Mouse (Mus musculus) left cerebral cortex, postnatal 25 days (tissue): ENCODE data around the gene Sycp1. TPM values are rescaled to one million over a fixed set of nuclear protein-coding genes. Genes with fewer than 3 reads are reported as not detected.

Experiments used
- DNase-seq, 2 experiments: peaks; one replicate each; pipeline ENCODE4 v3.0.0; 2022; ENCODE audit warnings: low spot score in 2 of 2, mixed read lengths in 1 of 2
- intact Hi-C: fragments of 180-260 bp; cut with DNase I; formaldehyde crosslinking; loops from one replicate; pipeline ENCODE4 v1.15.1; 2025
- total RNA-seq, 2 experiments: library from RNA; stranded (reverse); gene quantifications; 2 replicates each; pipeline ENCODE4 v1.2.3; 2021

Sycp1 gene
- total RNA-seq, 2 experiments from 2014 or later, result not detected

GRCm38 (mm10) chr3:102773018-102773417, 162.9 kb downstream of the Sycp1 start:
- intact Hi-C loops, result no loop called here
- no peak for DNase-seq

Other genes with a start within 250 kb of the Sycp1 start
- 100 to 1,000 TPM in 1 of 2 experiments, 10 to 100 TPM in 1; 89.2 to 105 TPM for gene Tspan2, start 201.6 kb downstream of the Sycp1 start, total RNA-seq
- not detected for gene Tshb, start 153.4 kb downstream of the Sycp1 start, total RNA-seq
- not detected for gene Nr1h5, start 28.0 kb upstream of the Sycp1 start, total RNA-seq
- 10 to 100 TPM; 73.7 to 74.8 TPM for gene Sike1, start 59.6 kb upstream of the Sycp1 start, total RNA-seq
- gene Csde1, start 84.3 kb upstream of the Sycp1 start, total RNA-seq, result 100 to 1,000 TPM; 235 to 238 TPM
- gene Nras, start 122.2 kb upstream of the Sycp1 start, total RNA-seq, result 10 to 100 TPM; 83.6 to 83.8 TPM
- not detected for gene Ampd1, start 137.9 kb upstream of the Sycp1 start, total RNA-seq
- gene Dennd2c, start 166.5 kb upstream of the Sycp1 start, total RNA-seq, result under 1 TPM; 0.48 to 0.62 TPM
- 10 to 100 TPM; 59.4 to 69.3 TPM for gene Bcas2, start 235.6 kb upstream of the Sycp1 start, total RNA-seq